Mouse (Mus musculus) kidney, postnatal 4 days (tissue): ENCODE data around the gene Slc29a4.

Source experiments
- DNase-seq, 2 experiments: peaks; one replicate each; pipeline ENCODE4 v3.0.0; 2021; ENCODE audit warnings: mixed read lengths in 2 of 2

The Slc29a4 gene

GRCm38 (mm10) chr5:142692248-142692647 is at the start of gene Slc29a4:
Gene Slc29a4, plus strand, starts transcription at chr5:142692512.
- DNase-seq = no peak

GRCm38 (mm10) chr5:142648162-142648561 is 44.1 kb upstream of the Slc29a4 start:
- no peak for DNase-seq

- no peak for DNase-seq
Observed at GRCm38 (mm10) chr5:142649460-142650050, 42.8 kb upstream of the Slc29a4 start.

- no peak for DNase-seq
Observed at GRCm38 (mm10) chr5:142650390-142650789, 41.9 kb upstream of the Slc29a4 start.

GRCm38 (mm10) chr5:142650794-142651497 is 41.4 kb upstream of the Slc29a4 start:
- DNase-seq = no peak

- DNase-seq = peak in 1 of 2 experiments; percentile 32
Observed at GRCm38 (mm10) chr5:142652266-142652665, 40.0 kb upstream of the Slc29a4 start.

- DNase-seq = no peak
Observed at GRCm38 (mm10) chr5:142660656-142661434, 31.5 kb upstream of the Slc29a4 start.

GRCm38 (mm10) chr5:142667921-142668320 is 24.4 kb upstream of the Slc29a4 start:
- DNase-seq = no peak

GRCm38 (mm10) chr5:142668556-142669263 is 23.6 kb upstream of the Slc29a4 start:
- DNase-seq = no peak

GRCm38 (mm10) chr5:142669726-142670125 is 22.6 kb upstream of the Slc29a4 start:
- peak in 1 of 2 experiments; percentile 17 for DNase-seq

- peak; percentile 30 to 40 for DNase-seq
Observed at GRCm38 (mm10) chr5:142673082-142673481, 19.2 kb upstream of the Slc29a4 start.

GRCm38 (mm10) chr5:142678141-142678571 is 14.2 kb upstream of the Slc29a4 start:
- no peak for DNase-seq

GRCm38 (mm10) chr5:142679065-142679464 is 13.2 kb upstream of the Slc29a4 start:
- DNase-seq = no peak

GRCm38 (mm10) chr5:142681911-142682310 is 10.4 kb upstream of the Slc29a4 start:
- DNase-seq = no peak

GRCm38 (mm10) chr5:142682529-142682928 is 9.8 kb upstream of the Slc29a4 start:
- no peak for DNase-seq

GRCm38 (mm10) chr5:142688866-142689265 is 3.4 kb upstream of the Slc29a4 start:
- DNase-seq = no peak

- DNase-seq = no peak
Observed at GRCm38 (mm10) chr5:142690343-142690742, 2.0 kb upstream of the Slc29a4 start.

- no peak for DNase-seq
Observed at GRCm38 (mm10) chr5:142692971-142693737, 842 bp downstream of the Slc29a4 start.

- DNase-seq = no peak
Observed at GRCm38 (mm10) chr5:142693738-142694430, 1.6 kb downstream of the Slc29a4 start.

GRCm38 (mm10) chr5:142694627-142695340 is 2.5 kb downstream of the Slc29a4 start:
- peak; percentile 89 to 90 for DNase-seq

GRCm38 (mm10) chr5:142696258-142696657 is 3.9 kb downstream of the Slc29a4 start:
- no peak for DNase-seq
